Mouse (Mus musculus) left cerebral cortex, postnatal 14 days (tissue): ENCODE results near the gene Tle4. TPM values are rescaled to one million over a fixed set of nuclear protein-coding genes. Genes with fewer than 3 reads are reported as not detected.

Source experiments
- DNase-seq, 2 experiments: peaks; one replicate each; pipeline ENCODE4 v3.0.0; 2021 to 2022; ENCODE audit warnings: low spot score in 2 of 2, mixed read lengths in 1 of 2
- intact Hi-C: fragments of 180-260 bp; cut with DNase I; formaldehyde crosslinking; loops from one replicate; pipeline ENCODE4 v1.15.1; 2025
- total RNA-seq, 2 experiments: library from RNA; stranded (reverse); gene quantifications; 2 replicates each; pipeline ENCODE4 v1.2.3; 2021

The Tle4 gene
- total RNA-seq, 2 experiments from 2014 or later, result 33.4 to 49.1 TPM

DNA sequence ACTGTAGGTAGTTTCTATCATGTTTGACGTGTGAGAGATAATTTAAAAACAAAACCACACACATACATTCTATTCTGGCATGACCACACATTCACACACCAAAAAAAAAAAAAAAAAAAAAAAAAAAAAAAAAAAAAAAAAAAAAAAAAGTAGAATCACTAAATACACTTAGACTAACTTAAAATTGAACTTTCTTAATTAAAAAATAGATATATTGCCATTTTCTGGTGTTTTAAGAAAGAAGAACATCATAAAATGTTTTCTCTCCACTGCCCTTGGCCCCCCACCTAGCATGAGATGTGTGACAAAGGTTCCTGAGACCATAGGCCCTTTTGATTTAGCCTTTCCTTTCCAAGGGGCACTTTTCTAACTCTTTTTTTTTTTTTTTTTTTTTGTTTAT is 54.5 kb downstream of the Tle4 start:
- DNase-seq, result no peak
- intact Hi-C loops, result no loop called here

DNA sequence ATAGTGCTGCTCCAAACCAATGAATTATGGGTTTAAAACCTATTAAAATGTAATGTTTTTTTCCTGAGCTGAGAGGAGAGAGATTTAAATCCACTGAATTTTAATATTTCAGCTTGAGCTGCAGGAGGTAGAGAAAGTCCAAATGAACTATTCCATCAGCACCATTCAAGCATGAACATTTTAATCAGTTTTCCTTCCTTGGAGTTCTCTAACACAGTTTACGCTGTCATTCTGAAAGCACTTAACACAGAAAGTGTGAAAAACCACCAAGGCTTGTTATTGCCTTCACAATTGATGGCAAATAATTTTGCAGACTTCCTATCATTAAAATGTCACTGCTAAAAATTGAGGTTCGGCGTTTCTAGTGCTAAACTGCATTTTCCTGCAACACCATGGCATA is 57.2 kb downstream of the Tle4 start:
- intact Hi-C loops, result no loop called here
- no peak for DNase-seq

GRCm38 (mm10) chr19:14536676-14537075 is 61.2 kb downstream of the Tle4 start:
- intact Hi-C loops, result no loop called here

GRCm38 (mm10) chr19:14534447-14534846 is 63.4 kb downstream of the Tle4 start:
- intact Hi-C loops, result no loop called here
- no peak for DNase-seq

More at GRCm38 (mm10) chr19:14536676-14537075, 61.2 kb downstream of the Tle4 start:
- DNase-seq, result no peak

DNA sequence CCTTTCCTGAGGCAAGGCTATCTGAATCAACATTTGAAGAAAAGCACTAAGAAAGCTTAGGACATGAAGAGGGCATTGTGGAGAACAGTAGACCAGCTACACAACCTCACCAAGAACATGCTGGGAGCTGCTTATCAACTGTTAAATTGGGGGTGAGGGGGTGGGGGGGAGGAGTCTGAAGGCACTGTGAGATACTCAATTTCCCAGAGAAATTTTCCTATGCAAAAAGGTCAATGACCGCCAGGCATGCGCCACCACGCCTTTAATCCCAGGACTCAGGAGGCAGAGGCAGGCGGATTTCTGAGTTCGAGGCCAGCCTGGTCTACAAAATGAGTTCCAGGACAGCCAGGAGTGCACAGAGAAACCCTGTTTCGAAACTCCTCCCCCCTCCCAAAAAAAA is 65.0 kb downstream of the Tle4 start:
- intact Hi-C loops, result no loop called here
- no peak for DNase-seq

DNA sequence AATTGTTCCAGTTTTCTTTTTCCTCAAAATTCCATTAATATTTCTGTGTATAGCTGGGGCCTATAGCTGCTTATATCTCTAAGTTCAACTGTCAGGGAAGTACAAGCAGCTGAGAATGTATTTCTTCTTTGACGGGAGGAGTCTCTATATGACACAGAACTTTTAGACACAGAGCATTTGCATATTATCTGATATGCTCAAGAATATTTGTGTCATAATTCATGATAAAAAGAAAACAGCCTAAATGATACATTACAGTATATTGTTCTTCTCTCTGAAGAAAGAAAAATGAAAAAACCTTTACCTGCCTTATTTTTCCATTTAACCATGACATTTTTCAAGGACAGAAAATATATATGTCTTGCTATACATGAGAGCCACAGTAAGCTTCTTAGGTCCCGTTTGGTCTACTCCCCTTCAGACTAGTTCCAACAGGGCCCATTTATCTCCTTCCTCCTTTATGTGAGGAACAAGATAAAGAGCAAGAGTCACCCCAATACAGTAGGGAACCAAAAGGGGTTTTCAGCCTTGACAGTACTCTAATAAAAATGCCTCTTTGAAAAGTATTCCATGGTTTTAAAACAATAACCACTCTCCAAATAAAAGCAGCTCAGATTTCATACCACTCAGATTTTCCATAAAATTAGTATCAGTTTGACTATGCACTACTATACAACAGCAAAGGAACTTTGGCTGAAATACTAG is 77.6 kb downstream of the Tle4 start:
- intact Hi-C loops, result no loop called here
- DNase-seq, result no peak

- intact Hi-C loops, result no loop called here
- no peak for DNase-seq
These were observed 78.7 kb downstream of the Tle4 start for GRCm38 (mm10) chr19:14519186-14519585.

GRCm38 (mm10) chr19:14518438-14519044 is 79.3 kb downstream of the Tle4 start:
- intact Hi-C loops, result no loop called here
- DNase-seq, result no peak

GRCm38 (mm10) chr19:14516420-14516819 is 81.4 kb downstream of the Tle4 start:
- intact Hi-C loops, result no loop called here

GRCm38 (mm10) chr19:14508819-14509218 is 89.0 kb downstream of the Tle4 start:
- DNase-seq, result no peak
- intact Hi-C loops, result no loop called here

More at GRCm38 (mm10) chr19:14516420-14516819, 81.4 kb downstream of the Tle4 start:
- no peak for DNase-seq

DNA sequence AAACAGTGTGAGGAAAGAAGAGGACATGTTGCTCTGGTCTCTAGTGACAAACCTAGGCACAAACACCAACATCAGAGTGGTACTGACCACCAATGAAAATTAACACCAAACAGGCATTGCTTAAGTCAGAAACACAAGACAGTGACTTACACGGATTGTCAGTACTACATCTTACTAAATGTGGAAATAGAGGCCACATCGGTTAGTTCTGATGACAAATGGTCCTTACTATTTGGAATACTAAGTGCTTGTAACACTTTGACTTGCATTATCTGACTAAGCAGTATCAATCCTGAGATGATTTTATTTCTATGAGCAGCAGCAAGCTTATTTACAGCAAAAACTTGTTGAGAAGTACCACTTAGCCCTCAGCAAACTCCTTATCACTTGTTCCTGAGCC is 89.9 kb downstream of the Tle4 start:
- intact Hi-C loops, result no loop called here

GRCm38 (mm10) chr19:14506875-14507670 is 90.8 kb downstream of the Tle4 start:
- DNase-seq, result no peak
- intact Hi-C loops, result no loop called here

More for the DNA sequence above, 89.9 kb downstream of the Tle4 start:
- no peak for DNase-seq

DNA sequence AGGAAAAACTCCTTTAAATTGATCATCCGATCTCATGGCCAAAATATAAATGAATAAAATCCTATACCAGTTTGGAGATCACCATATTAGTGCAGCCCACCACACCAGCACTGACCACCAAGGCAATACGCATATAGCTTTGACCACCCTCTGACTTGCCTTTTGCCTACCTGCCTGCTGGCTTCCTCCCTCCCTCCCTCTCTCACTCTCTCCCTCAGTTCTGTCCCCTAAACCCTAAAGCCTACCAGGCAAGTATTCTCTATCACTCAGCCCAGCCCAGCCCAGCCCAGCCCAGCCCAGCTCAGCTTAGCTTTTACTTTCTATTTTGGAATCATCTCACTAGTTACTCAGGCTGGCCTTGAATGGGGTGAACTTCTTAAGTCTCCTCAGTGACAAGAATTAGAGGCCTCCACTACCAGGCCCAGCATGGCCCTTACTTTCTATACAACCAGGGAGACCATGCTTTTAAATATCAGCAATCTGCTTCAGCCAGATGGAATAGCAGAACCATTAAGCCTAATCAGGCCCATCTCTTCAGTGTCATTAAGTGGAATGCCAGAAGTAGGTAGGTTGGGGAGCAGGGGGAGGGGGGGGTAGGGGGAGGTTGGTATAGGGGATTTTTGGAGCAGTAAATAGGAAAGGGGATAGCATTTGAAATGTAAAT is 91.8 kb downstream of the Tle4 start:
- no peak for DNase-seq
- intact Hi-C loops, result no loop called here

DNA sequence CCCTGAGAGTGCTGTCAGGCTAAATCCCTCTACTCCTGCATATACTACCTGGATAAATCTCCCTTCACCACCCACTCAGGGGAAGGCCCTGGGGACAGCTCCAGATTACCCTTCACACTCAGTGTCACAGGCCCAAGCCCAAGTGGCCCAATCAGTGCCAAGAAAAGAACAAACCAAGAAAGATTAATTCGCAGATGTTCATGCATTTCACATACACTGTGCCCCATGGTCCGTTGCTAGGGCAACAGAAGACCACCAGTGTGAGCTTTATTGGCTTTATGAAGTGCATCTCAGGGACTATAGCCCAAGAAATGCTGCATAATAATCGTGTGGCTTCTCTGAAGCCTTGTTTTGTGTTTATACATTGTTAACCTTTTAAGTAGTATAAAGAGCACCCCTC is 92.5 kb downstream of the Tle4 start:
- intact Hi-C loops, result no loop called here
- no peak for DNase-seq

GRCm38 (mm10) chr19:14503862-14504261 is 94.0 kb downstream of the Tle4 start:
- no peak for DNase-seq
- intact Hi-C loops, result no loop called here

GRCm38 (mm10) chr19:14502234-14502633 is 95.6 kb downstream of the Tle4 start:
- DNase-seq, result no peak
- intact Hi-C loops, result no loop called here

DNA sequence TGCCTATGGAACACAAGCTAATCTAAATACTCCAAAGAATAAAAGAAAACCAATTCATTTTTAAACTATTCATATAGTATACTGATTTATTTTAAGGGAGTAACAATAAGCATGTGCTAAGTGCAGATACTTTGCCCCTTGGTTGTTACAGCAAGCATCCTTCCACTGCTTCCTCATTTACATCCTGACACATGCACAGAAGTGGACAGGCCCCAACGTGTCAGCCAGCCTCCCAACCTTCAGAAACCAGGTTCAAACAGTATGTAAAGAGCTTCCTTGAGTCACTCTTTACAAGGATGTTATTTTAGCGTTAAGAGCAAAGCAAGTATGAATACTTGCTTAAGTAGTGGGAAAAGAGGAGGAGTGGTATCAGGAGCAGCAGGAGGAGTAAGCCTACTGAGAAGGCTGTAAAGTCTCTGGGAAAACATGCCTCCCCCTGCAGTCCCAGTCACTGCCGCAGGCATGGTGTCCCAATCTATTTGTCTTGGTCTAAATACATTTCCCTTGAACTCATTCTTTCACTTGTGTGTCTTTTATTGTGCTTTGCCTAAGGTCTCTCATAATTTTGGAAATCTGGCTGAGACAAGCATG is 97.9 kb downstream of the Tle4 start:
- intact Hi-C loops, result no loop called here
- DNase-seq, result no peak

DNA sequence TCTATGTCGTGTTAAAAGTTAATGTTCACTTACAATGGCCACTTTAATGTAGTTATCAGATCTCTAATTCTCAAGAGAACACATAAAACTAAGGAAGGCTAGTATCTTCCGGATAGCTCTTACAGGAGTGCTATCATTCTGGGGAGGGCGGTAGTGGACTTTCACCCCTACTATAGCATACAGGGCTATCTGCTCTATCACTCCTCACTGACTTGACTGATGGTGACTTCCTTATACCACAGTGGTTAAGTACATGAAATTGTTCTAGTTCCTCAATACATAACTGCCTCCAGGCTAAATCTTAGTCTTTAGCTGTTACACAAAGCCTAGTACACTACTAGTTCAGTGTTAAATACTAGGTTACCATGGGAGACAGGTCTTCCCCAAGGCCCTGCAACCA is 104.8 kb downstream of the Tle4 start:
- intact Hi-C loops, result no loop called here
- no peak for DNase-seq

GRCm38 (mm10) chr19:14487180-14487579 is 110.7 kb downstream of the Tle4 start:
- DNase-seq, result no peak
- intact Hi-C loops, result no loop called here

DNA sequence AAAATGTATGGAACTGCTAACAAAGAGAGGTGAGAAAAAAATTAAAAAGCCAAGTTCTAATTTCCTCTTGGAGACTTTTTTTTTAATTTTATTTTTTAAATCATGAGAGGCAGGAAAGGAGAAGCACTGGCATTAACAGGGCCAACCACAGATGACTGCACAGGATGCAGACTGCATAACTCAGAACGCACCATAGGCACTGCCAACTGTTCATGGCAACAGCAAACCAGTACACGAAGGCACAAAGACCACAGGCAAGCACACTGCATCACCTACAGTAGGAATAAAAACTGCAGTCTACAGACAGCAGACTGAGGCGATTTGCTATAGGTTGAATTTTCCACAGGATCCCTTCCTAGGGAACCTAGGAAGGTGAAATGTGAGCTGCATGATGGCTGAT is 112.7 kb downstream of the Tle4 start:
- intact Hi-C loops, result no loop called here
- DNase-seq, result no peak
